Mouse (Mus musculus): ENCODE data around the gene Scarf2.

The Scarf2 gene

DNA sequence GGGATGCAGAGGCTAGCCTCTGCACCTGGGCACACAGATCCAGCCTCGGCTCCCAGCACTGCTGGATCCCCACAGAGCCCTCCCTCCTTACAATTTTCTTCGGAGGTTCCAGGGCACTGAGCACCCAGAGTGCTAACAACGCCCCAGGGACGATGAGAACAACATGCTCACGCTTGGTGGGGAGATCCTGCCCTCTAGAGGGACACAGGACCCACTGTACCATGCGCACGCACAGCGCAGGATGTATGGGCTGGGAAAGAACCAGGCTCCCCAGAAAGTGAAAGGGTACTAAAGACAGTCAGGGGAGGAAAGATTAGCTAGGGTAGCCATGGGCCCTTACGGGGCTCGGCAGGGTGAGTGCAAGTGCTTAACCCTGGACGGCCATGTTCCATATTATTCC lies 34.7 kb downstream of the Scarf2 start:
- DNase-seq (ENCODE audit: low spot score in 2 of 2) = no peak

DNA sequence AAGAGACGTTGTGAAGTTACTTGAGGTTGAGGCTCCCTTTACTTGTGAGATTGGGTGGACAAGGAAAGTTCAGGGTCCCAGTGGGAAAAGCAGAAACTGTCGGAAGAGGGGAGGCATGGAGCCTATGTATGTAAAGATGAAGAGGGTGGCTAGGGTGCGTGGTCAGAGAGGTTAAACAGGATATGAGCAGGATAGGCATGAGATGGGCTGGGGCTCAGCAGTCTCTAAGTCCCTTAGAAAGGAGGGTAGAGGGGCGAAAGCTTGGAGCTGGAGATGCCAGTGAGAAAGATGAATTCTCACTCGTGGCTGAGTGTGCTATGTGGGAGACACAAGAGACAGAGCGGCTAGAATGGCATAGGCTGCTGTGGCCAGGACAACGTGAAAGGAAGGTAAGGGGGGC lies 35.7 kb downstream of the Scarf2 start, which contains the start of gene B830017H08Rik:
Gene B830017H08Rik, plus strand, starts transcription at position 301 of the 400 bp plus-strand sequence.
- no peak for DNase-seq (ENCODE audit: low spot score in 2 of 2)

- no peak for DNase-seq (ENCODE audit: low spot score in 2 of 2)
These were observed 36.2 kb downstream of the Scarf2 start for GRCm38 (mm10) chr16:17833321-17833680.

GRCm38 (mm10) chr16:17833681-17834399 lies 36.8 kb downstream of the Scarf2 start:
- DNase-seq (ENCODE audit: low spot score in 2 of 2) = peak; percentile 35 to 48

GRCm38 (mm10) chr16:17834543-17834942 lies 37.5 kb downstream of the Scarf2 start:
- no peak for DNase-seq (ENCODE audit: low spot score in 2 of 2)

DNA sequence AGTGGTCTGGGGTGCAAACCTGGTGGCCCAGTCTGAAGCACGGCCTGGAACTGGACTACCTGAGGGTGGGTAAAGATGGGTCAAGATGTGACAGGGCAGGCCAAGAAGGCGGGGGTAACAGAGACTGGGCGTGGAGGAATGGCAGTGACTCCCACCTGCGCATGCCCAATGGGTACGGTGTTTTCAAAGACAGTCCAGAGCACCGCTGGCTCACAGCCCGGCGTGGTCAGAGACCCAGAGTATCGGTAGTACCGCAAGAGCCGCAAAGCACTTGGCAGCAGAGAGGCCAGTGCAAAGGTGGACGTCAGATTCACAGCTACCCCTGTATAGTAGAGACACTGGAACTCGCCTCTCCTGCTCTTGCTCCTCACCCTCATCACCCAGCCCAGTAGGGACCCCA lies 38.4 kb downstream of the Scarf2 start:
- DNase-seq (ENCODE audit: low spot score in 2 of 2) = no peak

DNA sequence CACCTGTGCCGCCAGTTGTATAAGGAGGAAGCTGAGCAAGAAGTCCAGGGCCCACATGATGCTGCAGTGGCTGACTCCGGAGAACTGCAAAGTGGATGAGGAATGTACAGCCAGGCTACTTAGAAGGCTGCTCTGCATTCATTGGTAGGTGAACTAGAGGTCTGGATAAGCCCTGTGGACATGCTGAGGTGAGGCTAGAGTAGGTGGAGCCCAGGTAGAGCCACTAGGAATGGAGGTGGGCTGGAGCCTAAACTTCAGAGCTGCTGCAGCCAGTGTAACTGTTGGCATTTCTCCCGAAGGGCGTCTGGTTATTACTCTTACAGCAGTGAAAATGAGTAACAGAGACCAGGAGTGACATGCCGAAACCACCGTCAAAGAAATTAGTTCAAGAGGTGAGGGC lies 41.0 kb downstream of the Scarf2 start, which contains the start of gene Car15:
Gene Car15, minus strand, starts transcription at position 314 of the 400 bp plus-strand sequence.
- no peak for DNase-seq (ENCODE audit: low spot score in 2 of 2)

DNA sequence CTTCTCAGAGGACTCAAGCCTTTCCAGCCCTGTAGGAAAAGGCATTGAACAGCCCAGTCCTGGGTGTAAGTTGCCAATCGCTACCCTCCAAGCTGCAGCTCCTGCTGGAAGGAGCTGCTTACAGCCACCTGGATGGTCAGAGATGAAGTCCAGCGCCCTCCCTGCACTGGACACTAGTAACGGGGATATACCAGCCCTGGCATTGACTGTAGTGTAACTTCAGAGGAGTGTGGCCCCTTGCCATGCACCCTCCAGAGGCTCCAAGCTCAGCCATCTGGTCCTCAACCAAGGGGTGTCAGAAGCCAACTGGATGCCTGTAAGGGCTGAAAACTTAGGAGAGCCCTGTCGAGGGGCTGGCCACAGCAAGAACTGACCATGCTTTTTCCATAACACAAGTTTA lies 42.9 kb downstream of the Scarf2 start:
- DNase-seq (ENCODE audit: low spot score in 2 of 2) = no peak

DNA sequence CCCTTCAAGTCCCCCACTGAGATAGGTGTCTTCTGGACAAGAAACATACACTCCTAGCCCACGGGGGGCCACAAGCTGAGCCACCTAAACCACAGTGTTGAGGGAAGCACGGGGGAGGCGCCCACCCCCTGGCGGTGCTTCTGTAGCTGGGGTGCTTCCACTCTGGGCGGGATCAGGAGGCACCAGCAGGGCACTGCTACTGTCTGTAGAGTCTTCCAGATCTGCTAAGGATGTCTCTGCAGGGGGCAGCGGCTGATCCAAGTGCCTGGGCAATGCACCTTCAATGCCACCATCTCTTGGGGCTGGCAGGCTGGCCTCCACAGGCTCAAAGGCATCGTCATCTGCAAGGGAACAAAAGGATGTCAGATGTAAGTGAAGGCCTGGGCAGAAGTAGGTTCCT lies 45.4 kb downstream of the Scarf2 start:
- no peak for DNase-seq (ENCODE audit: low spot score in 2 of 2)

DNA sequence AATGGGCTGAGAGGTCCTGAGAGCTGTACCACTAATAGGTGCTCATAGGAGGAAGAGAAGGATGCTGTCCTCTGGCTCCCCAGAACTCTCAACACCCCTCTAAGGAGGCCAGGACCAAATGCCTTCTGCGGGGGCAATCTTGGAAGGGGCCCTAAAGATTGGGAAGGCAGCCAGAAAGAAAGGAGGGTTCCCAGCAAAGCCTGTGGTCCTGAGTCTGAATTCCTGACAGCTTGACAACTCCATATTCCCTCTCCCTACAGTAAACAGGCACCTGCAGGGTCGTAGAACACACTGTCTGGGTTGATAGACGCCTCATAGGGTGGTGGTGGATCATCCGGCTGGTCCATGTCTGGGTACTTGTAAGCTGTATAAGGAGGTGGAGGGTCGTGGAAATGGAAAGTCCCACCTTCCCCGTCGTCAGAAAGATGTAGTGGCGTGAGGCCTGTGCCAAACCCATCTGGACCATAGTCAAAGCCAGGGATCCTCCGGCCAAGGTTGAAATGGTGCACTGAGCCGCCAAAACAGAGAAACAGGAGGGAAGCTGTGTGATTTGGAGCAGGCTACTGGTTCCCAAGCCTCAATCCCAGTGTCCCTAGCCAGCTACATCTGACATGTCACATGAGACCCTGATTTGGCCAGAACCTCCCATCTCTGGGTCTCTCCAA lies 46.8 kb downstream of the Scarf2 start:
- DNase-seq (ENCODE audit: low spot score in 2 of 2) = no peak

DNA sequence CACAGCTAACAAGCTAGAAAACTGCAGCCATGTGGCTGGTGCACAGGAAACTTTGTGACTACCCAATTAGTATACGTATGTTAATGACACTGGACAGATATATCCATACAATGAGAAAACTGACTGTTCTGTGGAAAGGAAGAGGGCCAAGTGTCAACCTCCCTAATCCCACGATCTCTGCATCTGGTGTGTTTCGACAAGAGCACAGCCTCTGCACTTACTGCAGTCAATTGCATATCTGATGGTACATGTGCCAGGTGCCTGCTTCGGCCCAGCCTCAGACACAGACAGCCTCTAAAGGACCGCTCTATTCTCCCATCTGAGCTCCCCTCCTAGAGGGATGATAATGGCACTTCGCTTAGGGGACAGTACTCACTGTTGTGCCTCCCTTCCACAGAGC lies 51.3 kb downstream of the Scarf2 start:
- DNase-seq (ENCODE audit: low spot score in 2 of 2) = no peak

- no peak for DNase-seq (ENCODE audit: low spot score in 2 of 2)
These were observed 51.8 kb downstream of the Scarf2 start for GRCm38 (mm10) chr16:17848928-17849327.

DNA sequence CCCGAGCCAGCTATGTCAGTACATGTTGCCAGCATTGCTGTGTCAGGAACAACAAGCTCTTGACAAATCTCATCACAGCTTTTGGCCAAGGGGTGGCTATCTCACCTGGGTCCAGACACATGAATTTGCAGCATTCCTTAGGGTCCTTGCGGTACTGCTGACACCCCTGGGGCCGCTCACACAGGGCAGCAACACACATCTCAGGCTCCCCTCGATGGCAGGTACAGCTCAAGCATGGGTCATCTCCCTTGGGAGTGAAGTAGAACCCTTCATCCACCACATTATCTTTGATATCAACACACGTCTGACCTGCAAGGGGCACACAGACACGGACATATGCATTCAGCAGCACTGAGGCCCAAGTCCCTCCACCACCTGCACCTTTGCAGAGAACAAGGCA lies 52.4 kb downstream of the Scarf2 start:
- DNase-seq (ENCODE audit: low spot score in 2 of 2) = no peak

DNA sequence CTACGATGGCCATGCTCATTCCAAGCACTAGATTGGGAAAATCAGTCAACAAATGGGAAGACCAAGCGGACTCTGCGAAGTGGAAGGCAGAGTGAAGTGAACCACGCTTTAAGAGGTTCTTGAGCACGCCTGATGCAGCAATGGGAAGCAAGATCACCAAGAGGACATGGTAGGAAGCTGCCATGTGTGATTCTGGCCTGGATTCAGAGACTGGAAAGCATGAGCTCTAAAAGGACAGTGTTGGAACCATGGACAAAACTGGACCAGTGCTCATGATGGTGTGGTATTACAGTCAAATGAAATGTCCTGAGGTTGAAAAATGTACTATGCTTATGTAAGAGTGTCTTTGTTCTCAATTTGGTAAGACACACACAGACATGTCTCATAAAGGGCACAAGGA lies 54.2 kb downstream of the Scarf2 start:
- DNase-seq (ENCODE audit: low spot score in 2 of 2) = no peak

DNA sequence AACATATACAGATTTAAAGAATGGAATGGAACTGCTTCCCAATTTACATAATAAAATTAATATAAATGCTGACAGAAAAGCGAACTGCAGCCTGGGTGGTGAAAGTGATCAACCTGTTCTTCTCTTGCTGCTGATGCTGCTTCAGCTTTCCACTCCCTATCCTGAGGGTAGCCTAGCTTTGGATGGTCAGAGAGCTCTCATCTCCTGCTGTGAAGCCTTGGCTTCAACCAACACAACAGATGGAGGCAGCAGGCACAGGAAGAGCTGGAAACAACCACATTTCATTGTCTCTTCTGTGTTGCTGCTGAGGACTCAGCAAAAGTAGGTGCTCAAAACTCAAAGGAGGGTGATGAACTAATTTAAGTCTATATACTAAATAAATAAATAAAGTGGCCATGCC lies 54.8 kb downstream of the Scarf2 start:
- no peak for DNase-seq (ENCODE audit: low spot score in 2 of 2)

DNA sequence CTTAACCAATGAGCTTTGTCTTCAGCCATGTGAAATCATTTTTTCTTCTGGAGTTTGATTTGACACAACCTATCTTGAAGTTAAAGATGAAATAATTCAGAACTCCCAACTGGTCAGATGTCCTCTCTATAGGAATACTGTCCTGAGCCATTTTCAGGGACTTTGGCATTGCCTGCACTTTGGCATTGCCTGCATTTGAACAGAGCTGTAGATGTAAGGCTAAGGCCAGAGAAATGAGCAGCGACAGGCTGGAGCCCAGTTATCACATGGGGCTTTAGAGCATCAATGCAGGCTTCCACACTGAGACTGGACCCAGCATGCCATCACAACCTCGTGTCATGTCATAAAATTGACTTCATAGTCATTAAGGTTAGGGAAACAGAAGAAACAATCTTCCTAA lies 56.2 kb downstream of the Scarf2 start:
- DNase-seq (ENCODE audit: low spot score in 2 of 2) = no peak

GRCm38 (mm10) chr16:17857157-17857556 lies 60.1 kb downstream of the Scarf2 start:
- no peak for DNase-seq (ENCODE audit: low spot score in 2 of 2)

All from right cerebral cortex, postnatal 36 days (tissue).